Mouse (Mus musculus): Measurements from ENCODE around the gene Gm8126. TPM values are rescaled to one million over a fixed set of nuclear protein-coding genes. Genes with fewer than 3 reads are reported as not detected.

Gm8126 gene
- polyA plus RNA-seq (2012; rRNA removed): not detected in 2 replicates

GRCm38 (mm10) chr14:43258349-43258748, at the start of gene Gm8126:
Gene Gm8126, plus strand, starts transcription at chr14:43258649.

DNA sequence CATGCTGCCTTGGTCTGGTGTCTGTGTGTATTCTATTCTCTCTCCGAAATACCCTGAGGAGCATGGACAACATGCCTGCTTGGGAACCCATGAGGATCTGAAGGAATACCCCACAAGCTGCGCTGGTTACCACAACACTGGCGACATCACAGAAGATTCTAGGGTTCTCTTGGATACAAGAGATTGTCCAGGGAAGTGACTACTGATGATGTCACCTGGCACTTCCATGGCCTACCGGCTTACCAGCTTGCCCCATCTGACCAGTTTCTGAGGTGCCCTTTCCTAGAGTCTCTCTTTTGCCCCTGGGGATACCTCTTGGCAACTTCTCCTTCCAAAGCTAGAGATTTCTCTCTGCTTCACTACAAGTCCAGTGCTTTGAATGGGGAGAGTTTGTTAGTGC, 23.2 kb upstream of the Gm8126 start, which contains the start of gene Gm8122:
Gm8122 (minus strand) TSS at position 101 of the 400 bp plus-strand sequence.

DNA sequence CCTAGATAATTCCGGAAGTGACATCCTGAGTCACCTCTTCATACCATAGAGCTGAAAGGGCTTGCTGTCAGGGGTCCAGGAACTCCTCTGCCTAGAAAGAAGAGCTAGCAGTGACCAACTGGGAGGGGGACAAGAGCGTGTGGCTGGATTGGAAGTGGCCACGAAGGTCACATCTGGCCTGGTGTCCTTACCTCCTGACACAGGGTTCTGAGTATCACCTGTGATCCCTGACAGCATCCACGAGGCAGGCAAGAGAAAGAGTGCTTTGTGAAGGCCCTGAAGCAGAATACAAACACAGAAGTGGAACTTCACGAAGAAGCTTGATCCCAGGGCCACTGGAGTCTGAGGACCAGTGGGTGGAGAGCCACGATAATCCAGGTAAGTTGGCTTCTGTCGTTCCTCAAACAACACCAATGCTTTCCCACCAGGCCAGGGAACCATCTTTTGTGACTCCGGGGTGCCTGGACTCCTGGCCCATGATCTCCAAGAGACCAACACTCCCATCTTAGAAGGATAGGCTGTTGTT, 16.6 kb downstream of the Gm8126 start, which contains the start of gene Gm9732:
Gm9732 (plus strand) TSS at position 51 of the 526 bp plus-strand sequence.

GRCm38 (mm10) chr14:43293503-43293902, 35.1 kb downstream of the Gm8126 start, which contains the start of gene Gm8127:
Gene Gm8127, minus strand, starts transcription at chr14:43293832.

Other genes with a start within 250 kb of the Gm8126 start
- not detected in 2 replicates for gene Gm10376, start 243.0 kb upstream of the Gm8126 start, polyA plus RNA-seq (2012; rRNA removed)
- gene Gm8094, start 182.0 kb upstream of the Gm8126 start, polyA plus RNA-seq (2012; rRNA removed): not detected in 2 replicates
- gene Gm8104, start 158.0 kb upstream of the Gm8126 start, polyA plus RNA-seq (2012; rRNA removed): not detected in 2 replicates
- not detected in 2 replicates for gene Gm7233, start 78.8 kb upstream of the Gm8126 start, polyA plus RNA-seq (2012; rRNA removed)
- gene Gm8122, start 23.3 kb upstream of the Gm8126 start, polyA plus RNA-seq (2012; rRNA removed): not detected in 2 replicates
- gene Gm9732, start 16.4 kb downstream of the Gm8126 start, polyA plus RNA-seq (2012; rRNA removed): not detected in 2 replicates
- gene Gm8127, start 35.2 kb downstream of the Gm8126 start, polyA plus RNA-seq (2012; rRNA removed): not detected in 2 replicates
- not detected in 2 replicates for gene 1700001F09Rik, start 89.2 kb downstream of the Gm8126 start, polyA plus RNA-seq (2012; rRNA removed)
- gene Gm8138, start 157.7 kb downstream of the Gm8126 start, polyA plus RNA-seq (2012; rRNA removed): not detected in 2 replicates